Mouse (Mus musculus) midbrain, embryonic 11.5 days (tissue): Measurements from ENCODE around the gene Dennd1a. TPM values are rescaled to one million over a fixed set of nuclear protein-coding genes. Genes with fewer than 3 reads are reported as not detected.

Experiments used
- ATAC-seq: fragments of 200-750 bp; cut with Nextera tagmentation; 2 replicates; pipeline ENCODE4 v1.8.0; 2017; ENCODE audit warnings: moderate TSS enrichment, moderate library complexity; ENCODE audit not compliant: low FRiP score
- DNase-seq: peaks from one replicate; pipeline ENCODE4 v3.0.0; 2015; ENCODE audit warnings: low spot score; ENCODE audit errors: missing footprints
- H3K27ac ChIP-seq: fragments of 300-500 bp; sonication (generic); 2 replicates; pipeline ENCODE4 v1.5.1; 2014; ENCODE audit warnings: low read depth, low read length
- H3K27me3 ChIP-seq: fragments of 300-500 bp; sonication (generic); 2 replicates; pipeline ENCODE4 v1.6.1; 2014; ENCODE audit warnings: mild to moderate bottlenecking, low read length, moderate library complexity, mixed read lengths; ENCODE audit not compliant: control insufficient read depth, insufficient read depth
- H3K36me3 ChIP-seq: fragments of 300-500 bp; sonication (generic); 2 replicates; pipeline ENCODE4 v1.6.1; 2014; ENCODE audit warnings: mild to moderate bottlenecking, low read length, moderate library complexity, mixed read lengths; ENCODE audit not compliant: control insufficient read depth, insufficient read depth
- H3K4me1 ChIP-seq: fragments of 300-500 bp; sonication (generic); 2 replicates; pipeline ENCODE4 v1.6.1; 2014; ENCODE audit warnings: low read length; ENCODE audit not compliant: control insufficient read depth, insufficient read depth
- H3K4me2 ChIP-seq: fragments of 300-500 bp; sonication (generic); 2 replicates; pipeline ENCODE4 v1.6.1; 2014; ENCODE audit warnings: mild to moderate bottlenecking, moderate library complexity
- H3K4me3 ChIP-seq: fragments of 300-500 bp; sonication (generic); 2 replicates; pipeline ENCODE4 v1.5.1; 2014; ENCODE audit warnings: low read depth, low read length
- H3K9ac ChIP-seq: fragments of 300-500 bp; sonication (generic); 2 replicates; pipeline ENCODE4 v1.6.1; 2014; ENCODE audit warnings: low read length
- H3K9me3 ChIP-seq: fragments of 300-500 bp; sonication (generic); 2 replicates; pipeline ENCODE4 v1.6.1; 2016; ENCODE audit warnings: low read length; ENCODE audit not compliant: control insufficient read depth
- WGBS: fragments of 180-500 bp; shearing (Covaris S2); extraction: QIAGEN DNeasy Blood & Tissue Kit; methylation state at CpG from one replicate; pipeline ENCODE4 v1.1.7; 2014; 5-methylcytosine and 5-hydroxymethylcytosine counted together
- polyA plus RNA-seq: library from polyadenylated mRNA; unstranded; fragments of >200 nt; fragmentation: Nextera tagmentation; extraction: Ambion mirVana; gene quantifications from 2 replicates; pipeline ENCODE4 v1.2.1, GENCODE M21; 2014

Gene Dennd1a
- polyA plus RNA-seq, 1 experiment from 2014 or later, result 8.8 TPM

- Histone ChIP-seq H3K27me3 (no peaks in the 10 kb centered on the region), H3K4me1 (peaks cover 7% of the 10 kb centered on the region), H3K27ac (peak overlapping the region; percentile 33; the same call in 1 of the 2 replicates), H3K4me2 (no peak overlapping the region), H3K36me3 (no peaks in the 10 kb centered on the region), H3K9me3 (no peaks in the 10 kb centered on the region), H3K9ac (no peak overlapping the region), H3K4me3 (no peak overlapping the region)
- peak; percentile 86 for DNase-seq
- 26% methylated on average over 5 of the region's 5 CpGs for WGBS
- 0 out of 2 replicates have a peak, but pooled peaks have one; percentile 46 for ATAC-seq
These were observed 273.3 kb downstream of the Dennd1a start for GRCm38 (mm10) chr2:38013839-38014365.

GRCm38 (mm10) chr2:38007238-38007637 lies 280.0 kb downstream of the Dennd1a start:
- H3K4me2 ChIP-seq, result no peak overlapping the region
- no peaks in the 10 kb centered on the region for H3K4me1 ChIP-seq
- H3K4me3 ChIP-seq, result no peak overlapping the region
- no peak overlapping the region for H3K9ac ChIP-seq
- ATAC-seq (no peak), DNase-seq (no peak)
- whole genome bisulfite sequencing, result 80% methylated on average over 1 of the region's 1 CpGs
- no peak overlapping the region for H3K27ac ChIP-seq
- no peaks in the 10 kb centered on the region for H3K27me3 ChIP-seq
- H3K36me3 ChIP-seq, result no peaks in the 10 kb centered on the region
- no peaks in the 10 kb centered on the region for H3K9me3 ChIP-seq

- Histone ChIP-seq H3K4me3 (no peak overlapping the region), H3K27me3 (no peaks in the 10 kb centered on the region), H3K9ac (no peak overlapping the region), H3K4me2 (no peak overlapping the region), H3K27ac (no peak overlapping the region), H3K36me3 (no peaks in the 10 kb centered on the region), H3K9me3 (no peaks in the 10 kb centered on the region), H3K4me1 (no peaks in the 10 kb centered on the region)
- 80% methylated on average over 9 of the region's 9 CpGs for WGBS
- ATAC-seq (no peak), DNase-seq (no peak)
These were observed 284.0 kb downstream of the Dennd1a start for GRCm38 (mm10) chr2:38003183-38003680.

GRCm38 (mm10) chr2:38001004-38001403 lies 286.2 kb downstream of the Dennd1a start:
- WGBS, result 100% methylated on average over 1 of the region's 1 CpGs
- no peak overlapping the region for H3K27ac ChIP-seq
- H3K9me3 ChIP-seq, result no peaks in the 10 kb centered on the region
- H3K4me3 ChIP-seq, result no peak overlapping the region
- ATAC-seq, result no peak
- no peaks in the 10 kb centered on the region for H3K27me3 ChIP-seq
- H3K4me2 ChIP-seq, result no peak overlapping the region
- H3K9ac ChIP-seq, result no peak overlapping the region
- H3K36me3 ChIP-seq, result no peaks in the 10 kb centered on the region
- no peaks in the 10 kb centered on the region for H3K4me1 ChIP-seq
- DNase-seq, result no peak

GRCm38 (mm10) chr2:37997966-37998365 lies 289.2 kb downstream of the Dennd1a start:
- H3K9me3 ChIP-seq, result no peaks in the 10 kb centered on the region
- no peak for ATAC-seq
- no peak overlapping the region for H3K4me2 ChIP-seq
- no peak overlapping the region for H3K9ac ChIP-seq
- H3K4me3 ChIP-seq, result no peak overlapping the region
- no peaks in the 10 kb centered on the region for H3K27me3 ChIP-seq
- DNase-seq, result no peak
- no peak overlapping the region for H3K27ac ChIP-seq
- 41% methylated on average over 3 of the region's 3 CpGs for WGBS
- no peaks in the 10 kb centered on the region for H3K36me3 ChIP-seq
- H3K4me1 ChIP-seq, result no peaks in the 10 kb centered on the region

- Histone ChIP-seq H3K36me3 (no peaks in the 10 kb centered on the region), H3K4me3 (no peak overlapping the region), H3K27ac (no peak overlapping the region), H3K9me3 (no peaks in the 10 kb centered on the region), H3K4me1 (no peaks in the 10 kb centered on the region), H3K27me3 (no peaks in the 10 kb centered on the region), H3K9ac (no peak overlapping the region), H3K4me2 (no peak overlapping the region)
- 92% methylated on average over 3 of the region's 3 CpGs for WGBS
- no peak for DNase-seq
- ATAC-seq, result no peak
These were observed 298.1 kb downstream of the Dennd1a start for GRCm38 (mm10) chr2:37989091-37989490.

GRCm38 (mm10) chr2:37988301-37988700 lies 298.9 kb downstream of the Dennd1a start:
- no peak for DNase-seq
- Histone ChIP-seq H3K27ac (no peak overlapping the region), H3K4me2 (no peak overlapping the region), H3K36me3 (no peaks in the 10 kb centered on the region), H3K4me3 (no peak overlapping the region), H3K9ac (no peak overlapping the region), H3K4me1 (no peaks in the 10 kb centered on the region), H3K9me3 (no peaks in the 10 kb centered on the region), H3K27me3 (no peaks in the 10 kb centered on the region)
- ATAC-seq, result no peak
- 85% methylated on average over 1 of the region's 1 CpGs for WGBS

- Histone ChIP-seq H3K9me3 (no peaks in the 10 kb centered on the region), H3K36me3 (no peaks in the 10 kb centered on the region), H3K4me2 (no peak overlapping the region), H3K27me3 (no peaks in the 10 kb centered on the region), H3K27ac (no peak overlapping the region), H3K9ac (no peak overlapping the region), H3K4me3 (no peak overlapping the region), H3K4me1 (peaks cover 3% of the 10 kb centered on the region; the same call in 1 of the 2 replicates)
- ATAC-seq, result no peak
- no peak for DNase-seq
- 67% methylated on average over 5 of the region's 5 CpGs for WGBS
These were observed 301.4 kb downstream of the Dennd1a start for GRCm38 (mm10) chr2:37985690-37986222.

- 90% methylated on average over 1 of the region's 1 CpGs for WGBS
- no peaks in the 10 kb centered on the region for H3K9me3 ChIP-seq
- DNase-seq (no peak), ATAC-seq (no peak)
- H3K4me2 ChIP-seq, result no peak overlapping the region
- H3K9ac ChIP-seq, result no peak overlapping the region
- peaks cover 3% of the 10 kb centered on the region; the same call in 1 of the 2 replicates for H3K4me1 ChIP-seq
- no peaks in the 10 kb centered on the region for H3K27me3 ChIP-seq
- H3K4me3 ChIP-seq, result no peak overlapping the region
- H3K36me3 ChIP-seq, result no peaks in the 10 kb centered on the region
- H3K27ac ChIP-seq, result no peak overlapping the region
These were observed 304.5 kb downstream of the Dennd1a start for GRCm38 (mm10) chr2:37982714-37983113.
